Mouse (Mus musculus): ENCODE measurements around the gene Sh3bgrl3.
"Not testable (repeated sequence)": the region's sequence is repeated elsewhere in the genome, so short reads cannot be mapped to it uniquely, and the experiment has no call there.

Sh3bgrl3 gene

GRCm38 (mm10) chr4:134128221-134128982 lies at the start of gene Sh3bgrl3:
Gene Sh3bgrl3 (minus strand): TSS chr4:134128789.
- peak; percentile 84 to 85 for DNase-seq

DNA sequence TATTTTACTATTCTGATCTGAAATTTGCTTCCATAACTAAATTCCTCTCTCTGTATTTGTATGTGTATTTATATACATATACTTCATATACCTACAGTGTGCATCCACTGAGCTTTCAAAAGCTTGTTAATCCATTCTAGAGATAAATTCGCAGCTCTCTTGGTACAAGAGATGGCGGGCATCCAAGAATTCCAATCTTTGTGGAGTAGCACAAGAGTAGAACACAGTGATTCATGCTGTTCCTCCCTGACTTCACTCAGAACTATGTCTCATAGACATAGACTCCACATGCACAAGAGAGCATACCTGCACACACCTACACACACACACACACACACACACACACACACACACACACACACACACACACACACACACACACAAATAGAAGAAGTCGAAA lies 43.8 kb upstream of the Sh3bgrl3 start:
- DNase-seq = no peak

DNA sequence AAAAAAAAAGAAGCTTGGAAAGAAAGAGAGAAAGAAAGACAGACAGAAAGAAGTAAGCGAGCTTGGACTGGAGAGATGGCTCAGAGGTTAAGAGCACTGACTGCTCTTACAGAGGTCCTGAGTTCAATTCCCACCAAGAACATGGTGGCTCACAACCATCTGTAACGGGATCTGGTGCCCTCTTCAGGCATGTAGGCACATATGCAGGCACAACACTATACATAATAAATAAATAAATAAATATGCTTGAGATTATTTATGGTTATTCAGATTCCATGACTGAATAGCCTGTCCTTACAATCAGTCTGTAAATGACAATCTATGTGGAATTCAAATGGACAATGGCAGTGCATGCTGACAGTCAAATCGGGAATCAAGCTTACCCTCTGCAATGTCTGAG lies 38.3 kb upstream of the Sh3bgrl3 start:
- no peak for DNase-seq

DNA sequence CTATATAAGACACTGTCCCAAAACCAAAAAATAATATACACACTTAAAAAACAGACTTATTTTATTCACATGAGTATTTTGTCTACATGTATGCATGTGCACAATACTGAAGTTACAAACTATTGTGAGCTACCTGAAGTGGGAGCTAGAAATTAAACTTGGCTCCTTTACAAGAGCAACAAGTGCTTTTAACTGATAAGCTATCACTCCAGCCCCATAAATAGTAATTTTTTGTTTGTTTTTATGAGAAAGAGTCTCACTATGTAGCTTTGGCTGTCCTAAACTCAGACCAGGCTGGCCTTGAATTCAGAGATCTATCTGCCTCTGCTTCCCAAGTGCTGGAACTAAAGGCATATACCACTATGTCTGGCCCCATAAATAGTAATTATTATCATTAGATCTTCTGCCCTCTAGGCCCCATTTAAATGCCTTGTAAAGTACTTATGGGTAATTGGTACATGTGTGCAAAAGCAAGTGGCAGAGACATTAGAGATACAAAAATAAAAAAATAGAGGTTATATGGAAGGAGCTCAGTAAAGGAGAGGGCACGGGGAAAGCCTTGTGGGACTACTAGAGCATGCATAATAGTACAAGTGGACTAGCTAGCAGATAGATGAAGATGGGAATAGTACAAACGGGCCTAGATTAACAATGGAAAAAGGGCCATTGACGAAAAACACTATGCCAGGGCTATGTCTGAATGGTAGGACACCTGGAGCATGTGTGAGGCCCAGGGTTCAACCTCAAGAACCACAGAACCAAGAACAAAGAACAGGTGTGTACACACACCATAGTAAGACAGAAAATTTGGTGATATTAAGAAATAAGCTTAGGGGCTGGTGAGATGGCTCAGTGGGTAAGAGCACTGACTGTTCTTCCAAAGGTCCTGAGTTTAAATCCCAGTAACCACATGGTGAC lies 37.2 kb upstream of the Sh3bgrl3 start:
- DNase-seq = no peak

GRCm38 (mm10) chr4:134165024-134165423 lies 36.4 kb upstream of the Sh3bgrl3 start:
- DNase-seq = no peak

DNA sequence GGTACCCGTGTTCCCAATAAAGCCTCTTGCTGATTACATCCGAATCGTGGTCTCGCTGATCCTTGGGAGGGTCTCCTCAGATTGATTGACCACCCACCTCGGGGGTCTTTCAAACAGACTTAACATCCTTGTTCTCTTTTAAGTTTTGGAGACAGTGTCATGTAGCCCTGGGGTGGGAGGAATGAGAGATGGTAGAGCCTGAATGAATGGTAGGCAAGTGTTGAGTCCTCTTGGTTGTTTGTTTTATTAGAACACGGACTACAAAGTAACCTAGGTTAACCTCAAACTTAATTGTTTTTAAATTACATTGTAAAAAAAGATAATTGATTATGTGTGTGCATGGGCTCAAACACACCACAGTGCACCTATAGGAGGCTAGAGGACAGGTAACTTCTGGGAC lies 36.0 kb upstream of the Sh3bgrl3 start:
- DNase-seq = peak in 1 of 2 experiments; percentile 13

DNA sequence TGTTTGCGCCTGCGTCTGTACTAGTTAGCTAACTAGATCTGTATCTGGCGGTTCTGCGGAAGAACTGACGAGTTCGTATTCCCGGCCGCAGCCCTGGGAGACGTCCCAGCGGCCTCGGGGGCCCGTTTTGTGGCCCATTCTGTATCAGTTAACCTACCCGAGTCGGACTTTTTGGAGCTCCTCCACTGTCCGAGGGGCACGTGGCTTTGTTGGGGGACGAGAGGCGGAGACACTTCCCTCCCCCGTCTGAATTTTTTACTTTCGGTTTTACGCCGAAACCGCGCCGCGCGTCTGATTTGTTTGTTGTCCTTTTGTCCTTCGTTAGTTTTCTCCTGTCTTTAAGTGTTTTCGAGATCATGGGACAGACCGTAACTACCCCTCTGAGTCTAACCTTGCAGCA lies 31.5 kb upstream of the Sh3bgrl3 start:
- DNase-seq = peak; percentile 50 to 65

GRCm38 (mm10) chr4:134158774-134159173 lies 30.2 kb upstream of the Sh3bgrl3 start:
- DNase-seq = no peak

GRCm38 (mm10) chr4:134157558-134157957 lies 29.0 kb upstream of the Sh3bgrl3 start:
- peak in 1 of 2 experiments; percentile 16 for DNase-seq

DNA sequence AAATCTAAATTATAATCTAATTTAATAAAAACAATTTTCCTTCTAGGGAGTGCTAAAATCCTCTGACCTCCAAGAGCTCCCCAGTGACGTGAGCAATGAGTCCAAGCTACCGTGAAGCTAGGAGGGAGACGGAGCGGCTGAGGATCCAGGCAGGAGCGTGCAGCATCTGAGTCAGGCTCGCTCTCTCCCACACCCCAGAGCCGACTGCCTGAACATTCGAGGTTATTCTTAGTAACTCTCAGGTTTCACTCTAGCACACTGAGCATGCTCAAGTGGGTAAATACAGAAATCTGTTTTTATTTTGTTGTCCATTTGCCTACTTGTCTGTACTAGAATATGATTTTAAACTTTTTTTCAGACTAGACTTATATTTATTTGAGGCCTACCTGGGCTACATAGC lies 28.2 kb upstream of the Sh3bgrl3 start:
- DNase-seq = no peak

DNA sequence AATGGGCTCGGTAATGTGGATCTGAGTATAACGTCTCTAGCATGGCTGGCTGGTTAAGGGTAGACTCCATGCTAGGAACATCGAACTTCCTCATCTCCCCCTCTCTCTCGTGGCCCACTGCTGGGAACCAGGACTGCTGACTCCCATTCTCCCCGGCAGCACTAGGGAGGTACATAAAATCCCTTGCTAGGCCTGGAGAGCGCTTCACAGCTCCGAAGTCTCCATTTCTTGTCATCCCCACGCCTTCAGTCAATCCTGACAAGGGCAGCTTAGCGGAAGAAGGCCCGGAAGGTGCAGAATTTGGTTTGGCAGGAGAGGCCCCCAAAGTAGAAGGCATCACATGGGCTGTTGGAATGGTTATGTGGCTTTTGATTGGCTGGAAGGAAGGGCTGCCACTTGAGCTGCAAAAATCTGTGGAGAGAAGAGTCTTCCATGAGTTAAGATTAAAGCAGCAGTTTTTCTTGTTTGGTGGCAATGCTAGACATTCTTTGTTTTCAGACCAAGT lies 27.4 kb upstream of the Sh3bgrl3 start:
- no peak for DNase-seq

DNA sequence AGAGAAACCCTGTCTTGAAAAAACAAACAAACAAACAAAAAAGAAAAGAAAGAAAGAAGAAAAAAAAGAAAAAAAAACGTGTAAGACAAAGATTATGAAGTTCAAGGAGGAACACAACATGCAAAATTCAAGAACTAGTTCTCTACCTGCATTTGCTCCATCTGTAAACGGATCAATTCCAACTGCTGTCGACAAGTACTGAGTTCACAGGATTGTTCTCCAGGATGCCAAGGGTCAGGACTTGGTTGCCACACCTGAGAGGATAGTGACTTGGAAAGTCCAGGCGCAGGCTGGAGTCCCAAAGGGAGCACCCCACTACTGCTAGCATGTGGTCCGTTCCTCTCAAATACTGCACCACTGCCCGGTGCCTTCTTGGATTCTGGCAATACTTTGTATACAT lies 26.9 kb upstream of the Sh3bgrl3 start:
- no peak for DNase-seq

GRCm38 (mm10) chr4:134154354-134154753 lies 25.8 kb upstream of the Sh3bgrl3 start:
- no peak for DNase-seq

DNA sequence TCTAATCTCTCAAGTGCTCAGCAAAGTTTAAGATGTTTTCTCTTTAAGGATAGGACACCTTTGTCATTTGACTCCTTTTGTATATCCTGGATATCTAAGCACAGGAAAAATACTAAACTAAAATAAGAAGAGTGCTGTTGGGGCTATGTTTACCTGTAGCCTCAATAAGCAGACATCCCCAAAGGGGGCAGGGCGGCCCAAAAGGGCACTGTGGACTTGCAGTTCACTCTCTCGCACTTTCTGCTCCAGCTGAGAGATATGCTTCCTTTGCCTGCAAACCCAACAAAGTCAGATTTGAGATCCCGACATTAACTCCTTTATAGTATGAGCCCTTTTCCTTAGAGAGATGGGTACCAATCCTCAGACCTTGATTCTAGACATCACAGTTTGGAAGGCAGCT lies 25.1 kb upstream of the Sh3bgrl3 start:
- no peak for DNase-seq

DNA sequence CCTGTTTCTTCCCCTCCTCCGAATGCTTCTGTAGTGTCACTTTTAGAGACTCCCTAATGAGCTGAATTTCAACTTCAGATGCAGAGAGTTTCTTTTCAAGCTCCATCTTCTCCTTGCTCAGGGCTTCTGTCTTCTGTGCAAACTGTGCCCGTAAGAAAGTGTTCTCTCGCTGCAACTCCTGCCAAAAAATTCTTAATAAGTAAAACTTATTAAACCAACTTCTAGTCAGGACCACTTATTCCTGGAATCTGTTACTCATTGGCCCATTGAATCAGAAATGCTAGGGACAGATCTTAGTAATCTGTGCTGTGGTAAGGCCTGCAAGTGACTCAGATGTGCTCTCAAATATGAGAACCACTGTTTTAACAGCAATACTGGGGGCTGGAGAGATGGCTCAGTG lies 23.5 kb upstream of the Sh3bgrl3 start:
- DNase-seq = no peak

DNA sequence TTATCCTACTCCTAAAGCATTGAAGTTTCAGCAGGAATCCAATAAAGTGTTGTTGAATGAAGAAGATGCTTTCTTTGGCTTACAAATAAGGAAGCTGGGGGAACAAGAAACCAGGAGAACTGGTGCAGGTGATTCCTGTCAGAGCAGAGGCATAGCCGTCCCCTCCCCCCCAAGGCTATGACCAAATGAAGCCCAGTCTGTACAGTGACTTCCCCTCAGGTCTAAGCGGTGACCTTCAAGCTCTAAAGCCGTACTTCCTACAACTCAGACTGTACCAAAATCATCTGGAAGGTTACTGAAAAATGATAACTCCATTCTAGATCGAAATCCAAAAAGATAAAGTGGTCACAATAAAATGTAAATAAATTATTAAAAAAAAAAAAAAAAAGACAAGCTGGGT lies 20.8 kb upstream of the Sh3bgrl3 start:
- no peak for DNase-seq

DNA sequence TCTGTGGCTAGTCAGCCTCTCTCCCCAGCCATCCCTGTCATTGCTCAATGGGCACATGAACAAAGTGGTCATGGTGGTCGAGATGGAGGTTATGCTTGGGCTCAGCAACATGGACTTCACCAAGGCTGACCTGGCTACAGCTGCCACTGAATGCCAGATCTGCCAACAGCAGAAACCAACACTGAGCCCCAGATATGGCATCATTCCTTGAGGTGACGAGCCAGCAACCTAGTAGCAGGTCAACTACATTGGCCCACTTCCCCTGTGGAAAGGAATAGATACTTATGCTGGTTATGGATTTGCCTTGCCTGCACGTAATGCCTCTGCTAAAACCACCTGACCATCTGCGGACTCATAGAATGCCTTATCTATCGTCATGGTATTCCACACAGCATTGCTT lies 15.7 kb upstream of the Sh3bgrl3 start:
- not testable (repeated sequence) for DNase-seq

GRCm38 (mm10) chr4:134138857-134139256 lies 10.3 kb upstream of the Sh3bgrl3 start:
- no peak for DNase-seq

DNA sequence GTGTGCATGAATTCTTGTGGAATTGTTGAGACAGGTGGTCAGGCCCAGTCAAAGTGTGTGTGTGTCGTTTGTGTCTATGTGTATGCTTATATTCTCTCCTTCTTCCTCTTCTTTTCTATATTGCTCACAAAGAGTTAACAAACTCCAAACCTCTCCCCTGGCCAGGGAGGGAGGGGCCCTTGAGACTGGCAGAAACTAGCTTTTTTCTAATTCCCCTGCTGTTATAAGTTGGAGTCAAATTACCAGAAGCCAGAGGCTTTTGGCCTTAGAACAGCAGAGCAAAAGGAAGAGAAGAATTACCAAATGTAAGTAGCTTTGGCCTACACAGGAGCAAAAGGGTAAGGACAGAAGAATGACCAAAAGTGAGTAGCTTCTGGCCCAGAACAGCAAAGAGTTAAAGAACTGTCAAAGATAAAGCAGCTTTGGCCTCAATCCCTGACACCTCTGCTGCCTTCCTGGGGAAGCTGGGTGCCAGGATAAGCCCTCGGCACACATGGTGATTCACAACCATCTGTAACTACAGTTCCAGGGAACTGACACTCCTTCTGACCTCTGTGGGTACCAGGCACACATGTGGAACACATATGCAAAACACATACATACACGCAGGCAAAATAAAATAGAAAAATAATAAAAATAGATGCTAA lies 7.8 kb upstream of the Sh3bgrl3 start:
- no peak for DNase-seq

GRCm38 (mm10) chr4:134132519-134133095 lies 4.0 kb upstream of the Sh3bgrl3 start:
- DNase-seq = no peak

DNA sequence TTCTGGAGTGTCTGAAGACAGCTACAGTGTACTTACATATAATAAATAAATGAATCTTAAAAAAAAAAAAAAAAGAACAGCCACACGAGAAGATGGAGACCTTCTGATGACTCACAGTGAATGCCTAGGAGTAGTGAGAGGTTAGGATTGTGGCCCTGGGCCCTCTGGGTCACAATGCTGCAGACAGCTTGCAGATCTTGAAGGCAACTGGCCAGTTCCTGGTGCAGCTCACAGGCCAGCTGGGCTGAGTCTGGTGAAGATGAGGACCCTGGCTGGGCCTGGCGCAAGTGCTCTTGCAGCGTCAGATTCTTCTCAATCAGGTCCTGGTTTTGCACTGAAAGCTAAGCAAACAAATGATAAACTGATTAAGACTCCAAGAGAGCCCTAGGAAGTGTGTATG lies 3.5 kb upstream of the Sh3bgrl3 start:
- DNase-seq = no peak

- DNase-seq = peak; percentile 29
These were observed 893 bp upstream of the Sh3bgrl3 start for GRCm38 (mm10) chr4:134129482-134129881.

GRCm38 (mm10) chr4:134128983-134129362 lies 384 bp upstream of the Sh3bgrl3 start:
- peak; percentile 52 to 57 for DNase-seq

Measured in B cell, adult 2 months (primary cell).